Mouse (Mus musculus) ZHBTc4 (cell line): ENCODE measurements at regions not wholly inside any gene's neighbourhood (a gene's known extent, or its start where the extent isn't known, plus 50 kb on each side); places are given as distances from the start of the nearest gene placed in this dataset.

Experiments used
- DNase-seq: peaks from one replicate; pipeline ENCODE4 v3.0.0-alpha.2; 2011; ENCODE audit warnings: low read depth, low spot score

- no peak for DNase-seq
Observed at GRCm38 (mm10) chr8:89906200-89906599, 441.9 kb downstream of the Tox3 start.

DNA sequence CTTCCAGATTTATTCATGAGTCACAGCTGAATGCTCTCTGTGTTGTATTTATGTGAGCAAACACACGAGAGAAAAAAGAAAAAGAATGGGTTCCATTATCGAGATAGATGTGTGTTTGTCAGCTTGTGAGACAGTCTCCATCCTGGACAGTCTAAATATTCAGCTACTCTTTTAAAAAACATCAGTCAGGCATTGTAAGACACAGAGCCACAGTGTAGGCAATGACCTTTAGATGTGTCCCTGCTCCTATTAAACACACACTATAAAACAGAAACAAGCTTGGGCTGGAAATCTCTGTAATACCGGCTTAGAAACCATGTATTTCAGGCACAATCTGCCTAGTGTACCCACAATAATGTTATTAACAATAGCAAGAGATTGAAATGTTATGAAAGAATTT is 442.6 kb downstream of the Tox3 start:
- DNase-seq: no peak

- DNase-seq: no peak
Observed at GRCm38 (mm10) chr8:89903346-89903745, 444.8 kb downstream of the Tox3 start.

GRCm38 (mm10) chr8:89872768-89873167 is 475.4 kb downstream of the Tox3 start:
- no peak for DNase-seq

DNA sequence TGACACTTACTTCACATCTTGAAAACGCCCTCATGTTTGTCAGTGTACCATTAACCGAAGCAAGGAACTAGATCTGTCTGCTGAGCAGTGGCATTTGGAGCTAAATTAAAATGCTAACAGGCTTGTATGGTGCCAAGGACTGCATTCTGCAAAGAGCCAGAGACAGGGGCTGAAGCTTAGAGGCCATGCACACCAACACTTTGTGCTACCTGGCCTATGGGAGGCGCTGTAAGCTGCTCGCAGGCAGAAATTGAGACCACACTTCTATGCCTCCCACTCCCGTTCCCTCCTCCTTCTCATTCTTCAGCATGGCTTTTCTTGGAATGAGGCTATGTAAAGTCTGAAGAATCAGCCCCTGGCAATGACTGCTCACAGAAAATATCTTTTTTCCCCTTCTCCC is 476.2 kb downstream of the Tox3 start:
- DNase-seq: peak; percentile 5

- DNase-seq: no peak
Observed at GRCm38 (mm10) chr8:89859813-89860212, 488.3 kb downstream of the Tox3 start.

DNA sequence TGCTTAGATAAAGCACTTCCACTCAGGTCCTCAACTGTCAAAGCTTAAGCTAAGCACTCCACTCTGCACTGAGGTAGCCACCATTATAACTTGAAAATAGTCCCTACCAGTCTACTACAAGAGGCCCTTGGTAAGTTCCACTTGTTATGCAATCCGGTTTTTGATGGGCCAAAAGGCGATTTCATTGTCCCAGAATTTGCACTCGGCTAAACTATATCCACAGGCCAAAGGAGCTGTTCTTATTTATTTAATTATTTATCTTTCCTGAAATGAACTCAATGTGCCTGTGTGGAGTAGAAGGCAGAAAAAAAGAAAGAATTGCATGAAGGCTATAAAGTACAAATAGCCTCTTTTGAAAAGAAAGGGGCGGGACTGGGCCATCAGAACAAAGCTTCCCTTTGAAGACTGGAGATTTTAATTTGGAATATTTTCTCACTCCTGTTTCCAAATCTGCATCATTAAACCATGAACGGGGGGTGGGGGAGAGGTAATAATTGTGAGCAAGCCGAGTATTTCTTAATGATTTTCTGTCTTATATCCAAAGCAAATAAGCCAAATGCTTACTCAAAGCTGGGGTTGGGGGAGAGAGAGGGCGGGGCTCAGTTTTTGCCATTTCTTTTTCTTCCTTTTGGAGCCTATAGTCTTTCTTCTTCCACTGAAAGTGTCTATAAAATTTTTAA is 489.3 kb downstream of the Tox3 start:
- no peak for DNase-seq

GRCm38 (mm10) chr8:89855556-89855955 is 492.6 kb downstream of the Tox3 start:
- no peak for DNase-seq

- DNase-seq: peak; percentile 59
Observed at GRCm38 (mm10) chr8:89850209-89850796, 497.8 kb downstream of the Tox3 start.

GRCm38 (mm10) chr8:89849416-89850208 is 498.5 kb downstream of the Tox3 start:
- peak; percentile 9 for DNase-seq

DNA sequence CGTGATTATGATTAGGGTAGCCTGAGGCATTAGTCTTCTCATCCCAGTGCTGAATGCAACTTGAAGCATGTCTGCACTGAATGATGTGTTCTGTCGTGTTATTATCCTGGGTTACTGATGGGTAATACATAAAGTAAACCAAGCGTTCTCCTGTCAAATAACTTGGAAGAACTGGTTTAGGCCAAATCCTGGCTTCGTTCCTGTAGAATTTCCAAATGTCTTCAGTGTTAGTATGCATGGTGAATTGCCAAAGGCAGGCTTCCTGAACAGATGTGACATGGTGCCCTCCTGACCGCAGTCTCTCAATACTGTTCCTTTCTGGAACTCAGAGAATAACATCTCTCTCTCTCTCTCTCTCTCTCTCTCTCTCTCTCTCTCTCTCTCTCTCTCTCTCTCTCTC is 509.6 kb downstream of the Tox3 start:
- DNase-seq: no peak

DNA sequence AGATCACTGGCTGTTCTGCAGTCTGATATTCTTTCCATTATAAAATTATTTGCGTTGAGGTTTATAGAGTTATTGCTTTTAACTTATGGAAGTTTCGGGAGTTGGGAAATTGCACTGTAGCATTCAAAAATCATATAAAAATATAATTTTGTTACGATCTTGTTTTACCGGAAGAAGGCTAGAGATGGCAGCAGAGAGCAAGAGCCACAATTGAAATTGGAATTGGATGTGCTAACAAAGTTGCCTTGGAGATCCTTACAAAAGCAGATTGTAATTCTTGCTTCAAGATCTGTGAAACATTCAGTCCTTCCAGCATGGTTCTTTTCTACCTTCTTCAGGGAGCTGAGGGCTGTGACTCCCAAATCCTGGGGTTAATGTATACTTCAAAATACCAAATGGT is 514.4 kb downstream of the Tox3 start:
- DNase-seq: no peak

DNA sequence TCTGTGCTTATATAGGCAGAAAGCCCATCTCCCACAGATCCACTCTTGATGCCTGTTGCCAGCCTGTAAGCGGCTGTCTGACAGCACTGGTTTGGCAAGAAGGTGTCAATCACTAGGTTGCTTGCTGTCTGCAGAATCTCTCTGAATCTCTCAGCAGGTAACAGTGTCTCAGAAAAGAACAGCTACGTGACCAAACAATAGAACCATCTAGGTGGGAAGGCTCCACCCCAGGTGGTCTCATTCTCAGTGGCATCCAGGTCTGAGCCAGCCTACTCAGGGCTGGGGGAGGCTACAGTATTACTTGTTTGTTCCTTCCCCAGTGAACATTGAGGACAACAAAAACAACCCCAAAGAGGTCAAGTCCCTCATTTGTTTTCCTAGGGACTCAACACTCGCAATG is 523.6 kb downstream of the Tox3 start:
- peak; percentile 92 for DNase-seq

DNA sequence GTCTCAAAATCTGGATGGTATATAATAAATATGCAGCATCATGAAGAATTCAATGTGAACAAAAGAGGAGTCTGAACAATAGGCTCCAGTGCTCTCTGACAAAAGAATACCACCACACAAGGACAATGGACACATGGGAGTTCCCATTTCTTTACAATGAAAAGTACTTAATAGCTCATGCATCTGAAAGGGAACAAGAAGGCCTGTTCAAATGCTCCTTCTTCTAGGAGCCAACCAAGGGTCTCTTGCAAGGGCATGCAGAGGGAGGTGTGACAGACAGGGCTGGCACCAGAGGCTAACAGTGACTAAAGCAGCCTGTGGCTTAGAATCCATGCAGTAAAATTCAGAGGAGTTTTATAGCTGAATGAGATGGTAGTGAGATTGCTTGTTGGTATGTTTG is 524.5 kb downstream of the Tox3 start:
- DNase-seq: peak; percentile 95

GRCm38 (mm10) chr8:89812036-89812711 is 536.0 kb downstream of the Tox3 start:
- no peak for DNase-seq

DNA sequence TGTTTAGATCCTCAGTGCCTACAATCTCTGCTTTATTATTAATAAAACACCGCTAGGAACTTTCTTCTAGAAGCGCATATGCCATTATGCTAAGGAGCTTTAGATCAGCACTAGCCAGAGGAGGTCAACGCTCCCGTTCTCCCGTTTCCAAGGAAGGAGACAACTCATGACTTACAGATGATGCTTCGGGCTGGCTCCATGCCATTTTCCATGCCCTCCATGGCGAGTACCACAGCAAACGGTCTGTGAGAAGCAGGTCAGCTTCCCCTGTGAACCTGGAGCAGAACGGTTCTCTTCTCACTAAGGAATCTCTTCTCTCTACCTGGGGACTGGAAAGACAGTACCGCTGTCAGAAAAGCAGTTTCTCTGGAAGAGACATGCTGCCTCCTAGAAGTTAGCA is 559.8 kb downstream of the Tox3 start:
- DNase-seq: no peak

DNA sequence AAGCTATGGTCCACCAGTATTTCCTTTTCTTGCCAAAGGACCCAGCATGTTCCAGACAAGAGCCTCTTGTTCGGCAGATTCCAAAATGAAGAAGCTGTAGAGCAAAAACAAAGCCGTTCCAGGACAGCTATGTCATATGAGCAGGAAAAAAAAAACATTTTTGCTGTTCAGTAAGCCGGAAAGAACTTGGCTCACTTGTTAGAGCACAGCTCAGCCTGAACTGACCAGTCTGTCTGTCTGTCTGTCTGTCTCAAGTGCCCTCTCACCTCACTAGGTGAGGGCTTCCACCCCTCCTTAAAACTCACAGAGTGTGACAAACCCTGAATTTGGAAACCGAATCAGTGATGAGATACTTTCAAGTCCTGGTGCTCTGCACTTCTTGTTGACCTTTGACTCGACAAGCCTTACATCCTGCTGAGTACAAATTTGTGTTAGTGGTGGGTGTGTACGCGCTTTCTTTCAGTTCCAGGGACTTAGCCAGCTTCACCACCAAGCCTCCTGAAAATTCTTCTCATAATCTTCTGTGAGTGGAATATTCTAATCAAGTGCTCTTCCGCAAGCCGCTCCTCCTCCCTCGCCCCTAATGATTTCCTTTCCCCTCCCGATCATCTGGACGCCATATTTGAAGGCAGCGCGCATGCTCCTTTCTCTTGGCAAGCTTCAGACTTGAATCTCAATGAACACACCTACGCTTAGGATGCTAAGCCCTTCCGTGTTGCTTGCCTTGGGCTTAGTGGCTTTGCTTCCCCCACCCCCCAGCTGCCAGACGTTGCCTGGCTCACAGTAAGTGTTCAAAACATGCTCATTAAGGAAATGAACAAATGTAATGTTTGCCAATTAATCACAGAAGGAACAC is 560.9 kb downstream of the Tox3 start:
- DNase-seq: peak; percentile 39

GRCm38 (mm10) chr8:89785011-89785410 is 563.1 kb downstream of the Tox3 start:
- peak; percentile 75 for DNase-seq

DNA sequence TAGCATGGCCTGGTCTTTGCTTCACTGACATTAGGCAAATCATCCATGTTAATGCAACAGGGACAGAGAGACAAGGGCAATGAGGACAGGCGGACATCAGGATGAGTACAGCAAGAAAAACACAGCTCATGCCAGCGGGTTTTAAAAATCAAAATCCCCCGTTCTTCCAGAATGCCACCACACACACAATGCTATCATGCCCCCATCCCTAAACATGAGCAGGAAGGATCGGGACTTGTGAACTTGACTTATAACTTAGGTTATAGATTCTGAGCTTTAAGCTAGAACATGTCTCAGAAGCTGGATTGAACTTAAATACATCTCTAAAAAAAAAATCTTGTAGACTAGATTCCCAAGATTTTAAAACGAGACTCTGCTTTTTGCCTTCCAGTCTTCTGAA is 564.8 kb downstream of the Tox3 start:
- DNase-seq: no peak

- peak; percentile 9 for DNase-seq
Observed at GRCm38 (mm10) chr8:89766387-89766786, 581.8 kb downstream of the Tox3 start.

DNA sequence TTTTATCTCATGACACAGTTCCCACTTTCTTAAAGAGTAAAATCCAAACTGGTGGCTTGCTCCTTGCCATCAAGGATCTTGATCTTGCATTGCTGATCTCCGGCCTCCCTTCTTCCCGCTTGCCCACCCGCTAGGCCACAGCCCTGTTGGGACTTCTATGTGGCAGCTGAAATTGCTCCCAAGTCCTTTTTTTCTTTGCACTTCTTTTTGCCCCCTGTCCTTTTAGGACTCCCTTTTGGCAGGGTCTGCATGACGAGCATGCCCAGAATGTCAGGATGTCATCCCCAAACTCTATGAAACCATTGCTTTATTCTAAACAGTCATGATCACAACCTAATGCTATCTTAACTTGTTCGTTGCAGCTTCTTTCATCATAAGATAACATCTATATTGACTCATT is 588.6 kb downstream of the Tox3 start:
- no peak for DNase-seq
